Mouse (Mus musculus): ENCODE results near the gene Hoga1.

DNA sequence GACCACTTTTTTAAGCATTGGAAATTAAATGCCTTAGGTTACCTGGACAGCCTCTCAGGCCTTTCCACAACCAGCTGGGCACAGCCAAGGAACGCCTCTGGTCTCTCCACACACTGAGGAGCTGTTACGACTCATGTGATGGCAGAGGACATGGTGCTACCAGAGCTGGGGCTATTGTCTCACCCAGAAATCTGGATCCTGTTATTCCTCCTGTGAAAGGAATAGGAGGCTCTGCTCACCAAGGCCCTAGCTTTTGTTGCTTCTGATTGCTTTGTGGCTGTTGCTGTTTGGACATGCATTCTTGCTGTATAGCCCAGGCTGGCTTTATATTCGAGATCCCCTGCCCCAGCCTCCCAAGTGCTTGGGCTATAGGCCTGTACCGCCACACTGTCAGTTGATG is 29.2 kb upstream of the Hoga1 start:
- no peak for TF ChIP-seq POLR2A (IDR thresholded peaks at IDR 0.05; ENCODE audit: control insufficient read depth, low read depth, low read length)
- no peak for TF ChIP-seq CTCF (IDR thresholded peaks at IDR 0.05; ENCODE audit: control insufficient read depth, insufficient read depth, insufficient replicate concordance, low read depth, low read length)

Measured in testis, adult 2 months (tissue).